In genomic region chr16:90144541-90144940, GRCm38 (mm10) we compare ENCODE assay signal across 8 mouse cellular contexts. TPM values are rescaled to one million over a fixed set of nuclear protein-coding genes. Genes with fewer than 3 reads are reported as not detected.
DNase-seq lines count a peak whose midpoint lies in the region; ATAC-seq and TF ChIP-seq lines count a peak whose summit lies in the region.

No protein-coding gene starts in this region.

- TF ChIP-seq CTCF in heart, postnatal 0 days (IDR thresholded peaks at IDR 0.05; ENCODE audit: low read depth): no peak

- WGBS in heart, postnatal 0 days: 17% methylated on average over 13 of the region's 13 CpGs
- 12% methylated on average over 13 of the region's 13 CpGs for WGBS in hindbrain, embryonic 12.5 days
- 9% methylated on average over 13 of the region's 13 CpGs for WGBS in midbrain, embryonic 10.5 days

- TF ChIP-seq EP300 in heart, postnatal 0 days (IDR thresholded peaks at IDR 0.05; ENCODE audit: low read depth): no peak

- no peaks in the 10 kb centered on the region for H3K36me3 ChIP-seq in heart, postnatal 0 days (replicated peaks; ENCODE audit: control insufficient read depth, insufficient read depth, low read length)
- no peaks in the 10 kb centered on the region for H3K36me3 ChIP-seq in hindbrain, embryonic 12.5 days
- H3K36me3 ChIP-seq in midbrain, embryonic 10.5 days: no peaks in the 10 kb centered on the region

- DNase-seq in heart, postnatal 0 days (ENCODE audit: low spot score): no peak
- no peak for DNase-seq in heart, adult 9 months (ENCODE audit: low spot score in 2 of 2)
- DNase-seq in MEL-GATA-1-ER (ENCODE audit: extremely low read depth, low read depth): peak; percentile 52
- no peak for DNase-seq in midbrain, embryonic 10.5 days (ENCODE audit: low spot score)
- no peak for DNase-seq in ovary, postnatal 14 days (ENCODE audit: low spot score)
- DNase-seq in cerebellum, postnatal 36 days: no peak
- no peak for DNase-seq in ovary, postnatal 36 days (ENCODE audit: low spot score)

- peak overlapping the region; percentile 94 for H3K4me2 ChIP-seq in heart, postnatal 0 days (ENCODE audit: low read depth, low read length)
- peak overlapping the region; percentile 59 for H3K4me2 ChIP-seq in hindbrain, embryonic 12.5 days (replicated peaks)

- no peak for ATAC-seq in heart, postnatal 0 days (ENCODE audit: insufficient read depth, low read depth)
- ATAC-seq in hindbrain, embryonic 12.5 days (ENCODE audit: low FRiP score): no peak; the same call in 1 of the 2 replicates

- H3K4me3 ChIP-seq in heart, postnatal 0 days (ENCODE audit: low read depth, low read length): peak overlapping the region; percentile 65
- H3K4me3 ChIP-seq in hindbrain, embryonic 12.5 days: peak overlapping the region; percentile 76
- H3K4me3 ChIP-seq in midbrain, embryonic 10.5 days: peak overlapping the region; percentile 75

- H3K4me1 ChIP-seq in heart, postnatal 0 days (ENCODE audit: control insufficient read depth, insufficient read depth): 0 out of 2 replicates have a peak, but pooled peaks cover 10% of the 10 kb centered on the region
- peaks cover 27% of the 10 kb centered on the region for H3K4me1 ChIP-seq in hindbrain, embryonic 12.5 days
- H3K4me1 ChIP-seq in midbrain, embryonic 10.5 days: peaks cover 51% of the 10 kb centered on the region

- no peaks in the 10 kb centered on the region for H3K9me3 ChIP-seq in heart, postnatal 0 days (replicated peaks; ENCODE audit: control insufficient read depth, low read length)
- no peaks in the 10 kb centered on the region for H3K9me3 ChIP-seq in hindbrain, embryonic 12.5 days (replicated peaks)
- H3K9me3 ChIP-seq in midbrain, embryonic 10.5 days (replicated peaks): no peaks in the 10 kb centered on the region

- no peak overlapping the region for H3K9ac ChIP-seq in heart, postnatal 0 days (replicated peaks; ENCODE audit: low read depth, low read length)
- peak overlapping the region; percentile 82 for H3K9ac ChIP-seq in hindbrain, embryonic 12.5 days

- no peak overlapping the region for H3K27ac ChIP-seq in heart, postnatal 0 days (ENCODE audit: low read depth)
- 0 out of 2 replicates have a peak overlapping the region, but pooled peaks have one; percentile 35 for H3K27ac ChIP-seq in hindbrain, embryonic 12.5 days
- H3K27ac ChIP-seq in midbrain, embryonic 10.5 days (replicated peaks): peak overlapping the region; percentile 98

- peaks cover 4% of the 10 kb centered on the region; the same call in 1 of the 2 replicates for H3K27me3 ChIP-seq in heart, postnatal 0 days (ENCODE audit: control insufficient read depth, insufficient read depth, low read length)
- H3K27me3 ChIP-seq in hindbrain, embryonic 12.5 days: no peaks in the 10 kb centered on the region
- H3K27me3 ChIP-seq in midbrain, embryonic 10.5 days (ENCODE audit: low read depth, poor library complexity, severe bottlenecking): peaks cover 74% of the 10 kb centered on the region

RNA-seq across cellular contexts. Expression of gene Tiam1, which starts 1.0 kb away (rescaled TPM):
- 2.6 and 5.7 TPM in 2 replicates for total RNA-seq in heart, postnatal 0 days (2014; rRNA removed; ENCODE audit: low replicate concordance)
- 3.6 and 5.5 TPM in 2 replicates for polyA plus RNA-seq in heart, postnatal 0 days (2015; fragmentation: Nextera tagmentation; extraction: Ambion mirVana)
- 25.7 and 28.2 TPM in 2 replicates for polyA plus RNA-seq in hindbrain, embryonic 12.5 days (2016; fragmentation: Nextera tagmentation; extraction: Ambion mirVana)
- polyA plus RNA-seq in midbrain, embryonic 10.5 days (2016; fragmentation: Nextera tagmentation; extraction: Ambion mirVana): 13.8 and 13.9 TPM in 2 replicates
